Mouse (Mus musculus) heart, embryonic 16.5 days (tissue): ENCODE measurements around the gene Frem3. TPM values are rescaled to one million over a fixed set of nuclear protein-coding genes. Genes with fewer than 3 reads are reported as not detected.

Experiments used
- ATAC-seq: fragments of 200-750 bp; cut with Nextera tagmentation; replicated peaks from 2 replicates; pipeline ENCODE4 v1.8.0; 2017; ENCODE audit warnings: moderate number of reproducible peaks; ENCODE audit not compliant: insufficient read depth, low FRiP score; ENCODE audit errors: extremely low read depth
- H3K27ac ChIP-seq: fragments of 300-500 bp; sonication (generic); 2 replicates; pipeline ENCODE4 v1.5.1; 2014; ENCODE audit warnings: mild to moderate bottlenecking, low read length, control low read depth, moderate library complexity
- H3K27me3 ChIP-seq: fragments of 300-500 bp; sonication (generic); 2 replicates; pipeline ENCODE4 v1.6.1; 2014; ENCODE audit warnings: low read length, mixed read lengths; ENCODE audit not compliant: control insufficient read depth, insufficient read depth
- H3K36me3 ChIP-seq: fragments of 300-500 bp; sonication (generic); 2 replicates; pipeline ENCODE4 v1.6.1; 2014; ENCODE audit not compliant: control insufficient read depth, insufficient read depth
- H3K4me1 ChIP-seq: fragments of 300-500 bp; sonication (generic); 2 replicates; pipeline ENCODE4 v1.6.1; 2014; ENCODE audit warnings: low read length, mixed read lengths; ENCODE audit not compliant: control insufficient read depth, insufficient read depth
- H3K4me2 ChIP-seq: fragments of 300-500 bp; sonication (generic); 2 replicates; pipeline ENCODE4 v1.6.1; 2014; ENCODE audit warnings: low read depth, mild to moderate bottlenecking, control low read depth, low read length
- H3K4me3 ChIP-seq: fragments of 300-500 bp; sonication (generic); 2 replicates; pipeline ENCODE4 v1.5.1; 2014; ENCODE audit warnings: mild to moderate bottlenecking, control low read depth, low read length
- H3K9ac ChIP-seq: fragments of 300-500 bp; sonication (generic); 2 replicates; pipeline ENCODE4 v1.6.1; 2014; ENCODE audit warnings: low read length, control low read depth
- H3K9me3 ChIP-seq: fragments of 300-500 bp; sonication (generic); replicated peaks from 2 replicates; pipeline ENCODE4 v1.6.1; 2016; ENCODE audit warnings: low read length; ENCODE audit not compliant: control insufficient read depth
- WGBS: fragments of 180-500 bp; shearing (Covaris S2); extraction: QIAGEN DNeasy Blood & Tissue Kit; methylation state at CpG from one replicate; pipeline ENCODE4 v1.1.7; 2014; 5-methylcytosine and 5-hydroxymethylcytosine counted together
- polyA plus RNA-seq: library from polyadenylated mRNA; unstranded; fragments of >200 nt; fragmentation: Nextera tagmentation; extraction: Ambion mirVana; gene quantifications from 2 replicates; pipeline ENCODE4 v1.2.1, GENCODE M21; 2015

The Frem3 gene
- polyA plus RNA-seq, 1 experiment from 2014 or later: 0.28 TPM

DNA sequence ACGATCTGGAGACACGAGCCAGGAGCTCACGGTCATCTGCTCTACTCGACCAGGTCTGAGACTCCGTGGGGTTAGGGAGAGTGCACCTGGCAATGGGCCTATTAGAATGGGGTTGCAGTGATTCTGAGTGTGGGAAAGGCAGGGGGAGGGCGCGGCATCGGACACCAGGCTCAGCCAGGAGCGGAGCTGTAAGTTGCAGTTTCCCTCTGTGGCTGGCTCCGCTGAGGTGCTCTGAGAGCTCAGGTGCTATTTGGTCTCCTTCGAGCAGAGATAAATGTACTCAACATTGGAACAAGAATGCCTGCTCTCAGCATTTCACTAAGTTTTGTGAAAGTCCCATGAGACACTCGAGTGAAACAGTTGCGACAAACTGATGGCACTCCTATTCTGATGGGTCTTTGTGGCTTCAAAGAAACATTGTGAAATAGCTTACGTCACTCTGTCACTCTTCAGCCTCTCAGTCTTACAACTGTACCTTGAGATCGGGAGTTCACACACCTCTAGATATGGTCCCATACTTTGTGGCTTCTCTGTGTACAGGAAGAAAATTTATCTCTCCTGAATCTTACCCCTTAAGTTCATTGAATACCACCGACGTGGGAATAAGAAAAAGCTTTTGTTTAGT is 58.5 kb downstream of the Frem3 start:
- H3K9ac ChIP-seq: no peak overlapping the region
- H3K36me3 ChIP-seq: no peaks in the 10 kb centered on the region
- no peaks in the 10 kb centered on the region for H3K9me3 ChIP-seq
- H3K4me1 ChIP-seq: no peaks in the 10 kb centered on the region
- H3K4me2 ChIP-seq: no peak overlapping the region
- no peak overlapping the region for H3K4me3 ChIP-seq
- WGBS: 61% methylated on average over 17 of the region's 17 CpGs
- no peak for ATAC-seq
- no peak overlapping the region for H3K27ac ChIP-seq
- no peaks in the 10 kb centered on the region; the same call in 1 of the 2 replicates for H3K27me3 ChIP-seq

DNA sequence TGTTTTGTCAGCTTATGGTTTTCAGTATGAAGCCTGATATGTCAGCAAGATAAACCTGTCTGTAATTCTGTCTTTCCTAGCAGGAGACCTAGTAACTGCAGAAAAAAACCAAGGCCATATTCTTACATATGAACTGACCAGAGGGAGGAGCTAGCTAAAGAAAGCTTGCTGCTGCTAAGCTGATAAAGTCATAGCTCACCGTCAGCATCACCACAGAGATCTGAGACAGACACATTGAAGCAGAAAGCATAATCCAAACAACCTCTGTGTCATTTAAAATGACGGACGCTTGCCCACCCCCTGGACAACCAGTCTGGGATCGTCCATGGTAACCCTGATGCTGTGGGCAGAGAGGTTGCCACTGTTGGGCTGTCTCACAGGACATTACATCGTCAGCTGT is 71.7 kb downstream of the Frem3 start:
- Histone ChIP-seq H3K36me3 (no peaks in the 10 kb centered on the region), H3K9ac (no peak overlapping the region), H3K27me3 (no peaks in the 10 kb centered on the region), H3K27ac (no peak overlapping the region), H3K9me3 (no peaks in the 10 kb centered on the region), H3K4me2 (no peak overlapping the region), H3K4me3 (no peak overlapping the region), H3K4me1 (no peaks in the 10 kb centered on the region)
- no peak for ATAC-seq
- WGBS: 58% methylated on average over 5 of the region's 5 CpGs

DNA sequence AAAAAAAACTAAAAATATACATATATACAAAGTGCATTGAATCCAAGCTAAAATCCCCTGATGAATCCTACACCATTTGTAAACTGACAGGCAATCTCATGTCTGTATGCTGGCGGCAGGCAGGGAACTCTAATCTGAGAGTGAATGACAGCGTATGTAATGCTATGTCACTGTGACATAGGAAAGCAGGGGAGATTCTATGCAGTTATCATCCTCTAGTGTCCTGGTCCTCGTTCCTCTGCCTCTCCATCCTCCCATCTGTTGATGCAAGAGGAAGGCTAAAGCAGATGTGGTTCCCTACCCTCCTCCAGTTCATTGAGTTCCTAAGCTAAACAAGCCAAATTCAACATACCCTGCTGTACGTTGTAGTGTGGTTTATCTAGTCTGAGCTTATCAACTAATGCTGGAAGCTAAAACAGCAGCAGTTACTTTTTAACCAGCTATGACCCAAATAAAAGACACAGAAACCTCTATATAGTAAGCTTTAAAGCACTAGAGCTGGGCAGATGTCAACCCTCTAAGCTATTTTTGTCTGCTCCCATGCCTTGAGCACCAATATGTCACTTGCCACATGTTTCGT is 73.0 kb downstream of the Frem3 start:
- no peak for ATAC-seq
- 45% methylated on average over 5 of the region's 5 CpGs for WGBS

DNA sequence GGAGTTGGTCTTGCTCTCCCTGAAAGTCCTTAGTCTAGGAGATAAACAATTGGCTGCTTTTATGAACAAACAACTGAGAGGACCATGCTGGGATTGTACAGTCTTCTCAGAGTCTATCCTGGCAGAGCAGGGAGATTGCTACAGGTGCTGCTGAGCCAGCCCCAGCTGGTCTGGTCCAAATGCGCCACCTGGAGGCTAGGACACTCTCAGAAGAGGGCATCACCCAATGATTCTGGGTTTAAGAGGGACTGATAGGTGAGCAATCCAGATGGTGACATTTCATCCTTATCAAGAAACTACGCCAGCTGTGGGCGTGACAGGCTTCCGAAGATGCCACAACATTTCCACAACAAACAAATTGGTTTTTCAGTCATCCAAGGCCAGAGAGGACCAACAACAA is 77.3 kb downstream of the Frem3 start:
- no peak for ATAC-seq
- no peaks in the 10 kb centered on the region for H3K36me3 ChIP-seq
- 20% methylated on average over 4 of the region's 4 CpGs for WGBS

More for the DNA sequence above, 73.0 kb downstream of the Frem3 start:
- Histone ChIP-seq H3K27me3 (no peaks in the 10 kb centered on the region), H3K9me3 (no peaks in the 10 kb centered on the region), H3K36me3 (no peaks in the 10 kb centered on the region), H3K4me3 (no peak overlapping the region), H3K4me1 (no peaks in the 10 kb centered on the region), H3K27ac (no peak overlapping the region), H3K4me2 (no peak overlapping the region), H3K9ac (no peak overlapping the region)

DNA sequence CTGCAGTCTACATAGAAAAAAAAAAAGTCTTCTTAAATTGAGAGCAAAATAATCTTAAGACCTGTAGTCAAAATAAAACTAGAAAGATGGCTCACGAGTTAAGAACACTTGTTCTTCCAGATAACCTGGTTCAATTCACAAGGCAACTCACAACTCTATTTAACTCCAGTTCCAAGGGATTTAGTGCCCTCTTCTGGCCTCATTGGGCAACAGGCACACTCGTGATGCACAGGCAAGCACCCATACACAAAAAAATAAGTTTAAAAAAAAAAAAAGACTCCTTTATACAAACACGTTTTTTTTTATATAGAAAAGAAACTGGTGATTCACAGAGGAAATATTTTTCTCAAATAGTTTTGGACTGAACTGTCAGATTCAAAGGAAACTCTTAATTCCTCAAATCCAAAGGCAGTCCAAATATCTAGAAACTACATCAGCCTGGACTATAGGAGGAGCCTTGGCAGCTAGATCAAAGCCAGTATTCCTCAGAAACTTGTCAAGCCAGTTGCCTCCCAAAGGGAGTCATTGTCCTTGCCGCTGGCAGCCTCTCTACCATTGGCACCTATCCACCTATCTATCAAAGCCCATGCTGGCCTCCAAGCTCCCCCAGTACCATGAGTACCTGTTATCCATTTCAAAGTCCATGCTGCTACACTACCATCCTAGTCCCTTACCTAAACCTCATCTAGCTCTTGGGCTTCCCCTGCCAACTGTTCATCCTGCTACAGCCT is 100.0 kb downstream of the Frem3 start:
- peaks cover 39% of the 10 kb centered on the region for H3K36me3 ChIP-seq
- 79% methylated on average over 4 of the region's 4 CpGs for WGBS
- ATAC-seq: no peak
- no peak overlapping the region for H3K27ac ChIP-seq
- H3K4me1 ChIP-seq: no peaks in the 10 kb centered on the region
- H3K27me3 ChIP-seq: no peaks in the 10 kb centered on the region
- no peak overlapping the region for H3K9ac ChIP-seq
- H3K4me2 ChIP-seq: no peak overlapping the region
- H3K4me3 ChIP-seq: no peak overlapping the region
- no peaks in the 10 kb centered on the region for H3K9me3 ChIP-seq

More for the DNA sequence above, 77.3 kb downstream of the Frem3 start:
- Histone ChIP-seq H3K27me3 (no peaks in the 10 kb centered on the region), H3K4me2 (no peak overlapping the region), H3K27ac (no peak overlapping the region), H3K4me1 (no peaks in the 10 kb centered on the region), H3K4me3 (no peak overlapping the region), H3K9me3 (no peaks in the 10 kb centered on the region), H3K9ac (no peak overlapping the region)

DNA sequence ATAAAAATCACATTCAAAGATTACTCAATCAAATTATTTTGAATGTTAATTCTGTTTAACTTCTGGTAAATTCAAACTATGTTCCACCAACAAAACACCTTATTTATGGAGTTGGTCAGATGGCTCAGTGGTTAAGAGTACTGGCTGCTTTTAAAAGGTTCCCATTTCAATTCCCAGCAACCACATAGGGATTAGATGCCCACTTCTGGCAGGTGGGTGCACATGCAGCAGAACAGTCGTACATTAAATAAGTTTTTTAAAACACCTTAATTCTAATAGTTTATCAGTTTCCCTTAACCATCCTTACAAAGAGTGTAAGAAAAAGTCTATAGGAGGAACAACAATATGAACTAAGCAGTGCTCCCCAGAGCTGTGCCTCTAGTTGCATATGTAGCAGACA is 103.6 kb downstream of the Frem3 start:
- no peaks in the 10 kb centered on the region for H3K9me3 ChIP-seq
- WGBS: 94% methylated on average over 1 of the region's 1 CpGs
- H3K4me1 ChIP-seq: no peaks in the 10 kb centered on the region
- no peak overlapping the region for H3K9ac ChIP-seq
- no peak overlapping the region for H3K27ac ChIP-seq
- H3K4me2 ChIP-seq: no peak overlapping the region
- H3K36me3 ChIP-seq: peaks cover 36% of the 10 kb centered on the region
- no peak for ATAC-seq
- H3K4me3 ChIP-seq: no peak overlapping the region
- H3K27me3 ChIP-seq: no peaks in the 10 kb centered on the region

DNA sequence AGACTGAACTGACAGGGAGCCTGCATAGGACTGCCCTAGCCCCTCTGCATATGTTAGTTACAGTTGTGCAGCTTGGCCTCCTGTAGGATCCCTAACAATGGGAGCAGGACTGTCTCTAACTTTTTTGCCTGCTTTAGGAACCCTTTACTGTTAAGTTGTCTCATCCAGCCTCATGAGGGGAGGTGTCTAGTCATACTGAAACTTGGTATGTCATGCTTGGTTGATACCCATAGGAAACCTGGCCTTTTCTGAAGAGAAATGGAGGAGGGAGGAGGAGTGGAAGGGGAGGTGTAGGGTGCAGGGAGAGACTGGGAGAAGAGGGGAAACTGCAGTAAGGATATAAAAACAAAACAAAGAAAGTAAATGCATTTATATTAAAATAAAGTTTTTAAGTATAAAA is 121.4 kb downstream of the Frem3 start:
- no peak overlapping the region for H3K4me3 ChIP-seq
- no peaks in the 10 kb centered on the region for H3K9me3 ChIP-seq
- no peaks in the 10 kb centered on the region for H3K27me3 ChIP-seq
- no peak for ATAC-seq
- no peak overlapping the region for H3K4me2 ChIP-seq
- H3K36me3 ChIP-seq: peaks cover 30% of the 10 kb centered on the region
- no peak overlapping the region for H3K9ac ChIP-seq
- peaks cover 4% of the 10 kb centered on the region; the same call in 1 of the 2 replicates for H3K4me1 ChIP-seq
- no peak overlapping the region for H3K27ac ChIP-seq

DNA sequence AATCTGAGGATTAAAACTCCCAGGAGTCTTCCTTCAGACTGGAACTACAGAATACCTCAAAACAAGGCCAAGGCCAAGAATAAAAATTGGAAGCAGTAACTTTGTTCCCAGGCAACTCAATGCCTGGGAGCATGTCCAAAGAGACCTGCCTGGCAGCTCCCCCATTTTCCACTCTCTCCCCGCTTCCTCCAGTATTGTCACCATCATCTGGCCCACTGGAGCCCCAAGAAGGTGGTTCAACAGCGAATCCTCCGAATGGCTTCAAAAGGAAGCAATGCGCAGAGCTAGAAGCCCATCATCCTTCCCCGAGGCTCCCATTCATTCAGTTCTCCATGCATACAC is 127.1 kb downstream of the Frem3 start:
- peak overlapping the region; percentile 86 for H3K4me3 ChIP-seq
- ATAC-seq: no peak

More for the DNA sequence above, 127.1 kb downstream of the Frem3 start:
- Histone ChIP-seq H3K4me2 (peak overlapping the region; percentile 86), H3K27me3 (no peaks in the 10 kb centered on the region), H3K4me1 (peaks cover 13% of the 10 kb centered on the region), H3K9ac (peak overlapping the region; percentile 95), H3K9me3 (no peaks in the 10 kb centered on the region), H3K36me3 (peaks cover 11% of the 10 kb centered on the region; the same call in 1 of the 2 replicates), H3K27ac (peak overlapping the region; percentile 96)
- WGBS: 0% methylated on average over 5 of the region's 5 CpGs
